Mouse (Mus musculus) c-Kit-positive CD71-positive TER-119-negative erythroid progenitor cells, embryonic 14.5 days (primary cell): ENCODE data around the gene Zbtb41.

Source experiments
- DNase-seq: peaks from one replicate; pipeline ENCODE4 v3.0.0-alpha.2; 2013; ENCODE audit warnings: low read depth

The Zbtb41 gene

GRCm38 (mm10) chr1:139478898-139479297 lies 56.8 kb downstream of the Zbtb41 start:
- DNase-seq: no peak

GRCm38 (mm10) chr1:139480246-139480645 lies 58.2 kb downstream of the Zbtb41 start:
- DNase-seq: no peak

GRCm38 (mm10) chr1:139481146-139481545 lies 59.1 kb downstream of the Zbtb41 start:
- no peak for DNase-seq

GRCm38 (mm10) chr1:139494630-139495029 lies 72.5 kb downstream of the Zbtb41 start:
- DNase-seq: no peak

GRCm38 (mm10) chr1:139495408-139495807 lies 73.3 kb downstream of the Zbtb41 start:
- no peak for DNase-seq

GRCm38 (mm10) chr1:139496212-139496611 lies 74.1 kb downstream of the Zbtb41 start:
- DNase-seq: no peak

- DNase-seq: no peak
Observed at GRCm38 (mm10) chr1:139499751-139500150, 77.7 kb downstream of the Zbtb41 start.

GRCm38 (mm10) chr1:139501258-139501752 lies 79.2 kb downstream of the Zbtb41 start, which contains the start of gene F13b:
Gene F13b (plus strand): TSS chr1:139501702.
- no peak for DNase-seq
